Mouse (Mus musculus) adrenal gland, adult 10 weeks (tissue): ENCODE data around the gene Rgs11. TPM values are rescaled to one million over a fixed set of nuclear protein-coding genes. Genes with fewer than 3 reads are reported as not detected.

ENCODE experiments used
- polyA plus RNA-seq: library from polyadenylated mRNA; stranded (reverse); fragments of 350-450 nt; fragmentation: Illumina TruSeq; extraction: RNeasy Lipid Tissue Mini Kit (QIAGEN cat#74804); gene quantifications from one replicate; pipeline ENCODE4 v1.2.3, GENCODE M21; 2014; ENCODE audit warnings: low read depth, low replicate concordance

The Rgs11 gene
- 1.7 TPM for polyA plus RNA-seq

GRCm38 (mm10) chr17:26202737-26203136, at the start of gene Rgs11:
Gene Rgs11 (plus strand): TSS chr17:26202951.

GRCm38 (mm10) chr17:26198892-26199291, 3.9 kb upstream of the Rgs11 start, which contains the start of gene Pdia2:
Gene Pdia2 (minus strand): TSS chr17:26199087.

GRCm38 (mm10) chr17:26207686-26208085, 4.9 kb downstream of the Rgs11 start, which contains the start of gene Arhgdig:
Gene Arhgdig (minus strand): TSS chr17:26207786.

GRCm38 (mm10) chr17:26244101-26244841, 41.5 kb downstream of the Rgs11 start, which contains the start of gene Fam234a:
Gene Fam234a (minus strand): TSS chr17:26244242.

DNA sequence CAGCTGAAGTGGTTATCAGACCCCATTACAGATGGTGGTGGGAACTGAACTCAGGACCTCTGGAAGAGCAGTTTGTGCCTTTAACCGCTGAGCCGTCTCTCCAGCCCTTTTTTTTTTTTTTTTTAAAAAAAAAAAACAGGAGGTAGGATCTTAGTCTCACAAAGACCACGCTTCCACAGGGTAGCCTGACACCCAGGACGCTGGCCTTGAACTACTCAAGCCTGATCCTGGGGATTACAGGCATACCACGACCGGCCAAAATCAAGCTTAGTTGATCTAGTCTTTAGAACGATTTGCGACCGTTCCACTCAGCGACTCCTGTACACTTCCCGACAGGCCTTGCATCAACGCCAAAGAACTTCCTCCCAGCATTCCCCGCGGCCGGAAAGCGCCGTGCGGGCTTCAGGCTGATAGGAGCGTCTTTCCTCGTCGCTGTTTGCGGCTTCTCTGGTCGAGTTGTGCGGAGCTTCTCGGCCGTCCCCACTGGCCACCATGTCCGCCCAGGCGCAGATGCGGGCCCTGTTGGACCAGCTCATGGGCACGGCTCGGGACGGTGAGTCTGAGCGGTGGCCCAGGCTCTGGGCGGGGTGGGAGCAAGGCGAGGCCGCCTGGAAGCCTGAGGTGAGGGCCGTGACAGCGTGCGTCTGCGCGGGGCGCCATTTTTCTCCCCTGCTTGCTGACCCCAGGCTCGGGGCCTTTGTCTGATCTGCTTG, 49.9 kb downstream of the Rgs11 start, which contains the start of gene Luc7l:
Gene Luc7l (plus strand): TSS at position 358 of the 713 bp plus-strand sequence.

Other genes starting within 250 kb of the Rgs11 start
- gene Capn15, start 217.2 kb upstream of the Rgs11 start, polyA plus RNA-seq: 0.41 TPM
- gene Rab11fip3, start 133.4 kb upstream of the Rgs11 start, polyA plus RNA-seq: 2.3 TPM
- gene Decr2, start 112.6 kb upstream of the Rgs11 start, polyA plus RNA-seq: 24.1 TPM
- gene Nme4, start 107.3 kb upstream of the Rgs11 start, polyA plus RNA-seq: not detected
- 0.99 TPM for gene Tmem8, start 89.7 kb upstream of the Rgs11 start, polyA plus RNA-seq
- 5.4 TPM for gene Mrpl28, start 79.5 kb upstream of the Rgs11 start, polyA plus RNA-seq
- 26.3 TPM for gene Axin1, start 64.3 kb upstream of the Rgs11 start, polyA plus RNA-seq
- gene Pdia2, start 3.9 kb upstream of the Rgs11 start, polyA plus RNA-seq: not detected
- gene Arhgdig, start 4.8 kb downstream of the Rgs11 start, polyA plus RNA-seq: 0.64 TPM
- gene Fam234a, start 41.3 kb downstream of the Rgs11 start, polyA plus RNA-seq: 45.0 TPM
- gene Luc7l, start 49.9 kb downstream of the Rgs11 start, polyA plus RNA-seq: 81.5 TPM
- 3.0 TPM for gene Neurl1b, start 211.9 kb downstream of the Rgs11 start, polyA plus RNA-seq